Mouse (Mus musculus) Muller cell, postnatal 12 days (primary cell): ENCODE results near the gene Rhobtb3.
"Not testable (repeated sequence)": the region's sequence is repeated elsewhere in the genome, so short reads cannot be mapped to it uniquely, and the experiment has no call there.

Source experiments
- DNase-seq: peaks from one replicate; pipeline ENCODE4 v3.0.0-alpha.2; 2015; ENCODE audit errors: inconsistent ontology term

Rhobtb3 gene

GRCm38 (mm10) chr13:75845519-75846166 is 98.1 kb downstream of the Rhobtb3 start:
- no peak for DNase-seq

GRCm38 (mm10) chr13:75844833-75845518 is 98.7 kb downstream of the Rhobtb3 start:
- no peak for DNase-seq

GRCm38 (mm10) chr13:75843993-75844683 is 99.6 kb downstream of the Rhobtb3 start:
- no peak for DNase-seq

- no peak for DNase-seq
Measured at GRCm38 (mm10) chr13:75843331-75843730, 100.4 kb downstream of the Rhobtb3 start.

- DNase-seq = no peak
Measured at GRCm38 (mm10) chr13:75841950-75842349, 101.8 kb downstream of the Rhobtb3 start.

GRCm38 (mm10) chr13:75840752-75841285 is 102.9 kb downstream of the Rhobtb3 start:
- no peak for DNase-seq

- DNase-seq = peak; percentile 69
Measured at GRCm38 (mm10) chr13:75839719-75840481, 103.8 kb downstream of the Rhobtb3 start, which contains the start of gene Glrx. TSS of gene Glrx (plus strand) at chr13:75839868.

GRCm38 (mm10) chr13:75838506-75838905 is 105.2 kb downstream of the Rhobtb3 start:
- no peak for DNase-seq

- DNase-seq = no peak
Measured at GRCm38 (mm10) chr13:75835461-75835860, 108.3 kb downstream of the Rhobtb3 start.

GRCm38 (mm10) chr13:75833499-75833898 is 110.2 kb downstream of the Rhobtb3 start:
- DNase-seq = peak; percentile 91

GRCm38 (mm10) chr13:75832697-75833096 is 111.0 kb downstream of the Rhobtb3 start:
- DNase-seq = no peak

GRCm38 (mm10) chr13:75831710-75832109 is 112.0 kb downstream of the Rhobtb3 start:
- no peak for DNase-seq

- no peak for DNase-seq
Measured at GRCm38 (mm10) chr13:75830708-75831107, 113.0 kb downstream of the Rhobtb3 start.

- DNase-seq = no peak
Measured at GRCm38 (mm10) chr13:75825388-75825787, 118.3 kb downstream of the Rhobtb3 start.

- DNase-seq = peak; percentile 63
Measured at GRCm38 (mm10) chr13:75824611-75825319, 119.0 kb downstream of the Rhobtb3 start.

- no peak for DNase-seq
Measured at GRCm38 (mm10) chr13:75823201-75823600, 120.5 kb downstream of the Rhobtb3 start.

GRCm38 (mm10) chr13:75822366-75822765 is 121.4 kb downstream of the Rhobtb3 start:
- DNase-seq = not testable (repeated sequence)

GRCm38 (mm10) chr13:75819898-75820297 is 123.8 kb downstream of the Rhobtb3 start:
- no peak for DNase-seq
